Mouse (Mus musculus): ENCODE measurements around the gene Fn1. TPM values are rescaled to one million over a fixed set of nuclear protein-coding genes. Genes with fewer than 3 reads are reported as not detected.

The Fn1 gene
- total RNA-seq, 1 experiment from 2014 or later = 18.0 TPM

DNA sequence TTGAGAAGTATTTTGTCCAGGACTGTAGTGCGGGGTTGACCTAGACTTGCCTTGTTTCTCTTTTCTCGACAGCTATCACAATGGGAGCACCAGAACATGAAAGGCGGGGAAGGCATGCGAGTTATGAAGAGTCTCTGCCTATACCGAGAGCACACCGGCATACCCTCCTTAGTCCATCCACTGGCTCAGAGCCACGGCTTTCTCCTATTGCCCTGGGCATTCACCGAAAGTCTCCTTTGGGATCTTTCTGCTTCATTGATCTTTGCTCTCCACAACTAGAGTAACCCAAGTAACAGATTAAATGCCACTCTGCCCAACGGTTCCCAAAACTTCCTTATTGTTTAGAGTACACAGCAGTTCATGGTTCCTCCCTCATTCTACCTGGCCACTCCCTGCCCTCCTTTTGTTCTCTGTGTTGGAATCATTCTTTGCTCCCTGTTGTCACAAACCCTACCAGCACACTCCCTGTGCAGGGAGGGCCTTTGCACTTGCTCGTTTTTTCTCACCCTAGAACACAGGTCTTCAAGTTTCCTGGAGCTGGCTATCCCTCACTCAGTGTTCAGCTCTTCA lies 102.3 kb downstream of the Fn1 start:
- no peak for ATAC-seq (replicated peaks; ENCODE audit: low read depth, poor library complexity, severe bottlenecking)

GRCm38 (mm10) chr1:71540437-71540836 lies 112.6 kb downstream of the Fn1 start:
- ATAC-seq (replicated peaks; ENCODE audit: low read depth, poor library complexity, severe bottlenecking) = no peak

DNA sequence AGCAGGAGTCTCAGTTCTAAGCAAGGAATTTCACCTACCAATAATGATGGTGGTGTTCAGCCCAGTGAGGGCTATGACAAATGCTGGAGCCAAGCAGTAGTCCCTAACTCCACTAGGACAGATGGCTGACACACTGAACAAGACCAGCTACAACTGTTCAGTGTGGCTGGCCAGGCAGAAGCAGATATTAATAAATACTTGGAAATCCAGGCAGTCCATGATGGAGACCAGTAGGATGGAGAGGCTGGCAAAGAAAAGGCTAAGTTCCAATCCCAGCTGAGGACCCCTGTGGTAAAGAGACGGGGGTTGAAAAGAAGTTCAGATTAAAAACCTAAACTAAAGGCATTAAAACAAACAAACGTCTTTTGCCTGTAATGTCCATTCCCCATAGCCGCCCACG lies 113.4 kb downstream of the Fn1 start:
- no peak for ATAC-seq (replicated peaks; ENCODE audit: low read depth, poor library complexity, severe bottlenecking)

Other genes with a start within 250 kb of the Fn1 start
- not detected in 2 replicates for gene Abca12, start 238.3 kb downstream of the Fn1 start, total RNA-seq (2017)
- gene Atic, start 96.0 kb downstream of the Fn1 start, total RNA-seq (2017) = 234 and 236 TPM in 2 replicates

Data from common myeloid progenitor, adult 5-6 weeks (primary cell).